Mouse (Mus musculus) ovary, postnatal 10 days (tissue): Measurements from ENCODE around the gene Rbms2.

Experiments used
- DNase-seq: peaks from one replicate; pipeline ENCODE4 v3.0.0; 2022; ENCODE audit warnings: low spot score

Gene Rbms2

GRCm38 (mm10) chr10:128135374-128135773 lies 44.7 kb downstream of the Rbms2 start:
- no peak for DNase-seq

- DNase-seq, result no peak
These were observed 46.3 kb downstream of the Rbms2 start for GRCm38 (mm10) chr10:128133650-128134332.

- DNase-seq, result no peak
These were observed 48.3 kb downstream of the Rbms2 start for GRCm38 (mm10) chr10:128131812-128132211.

GRCm38 (mm10) chr10:128131297-128131696 lies 48.8 kb downstream of the Rbms2 start:
- DNase-seq, result no peak

GRCm38 (mm10) chr10:128128143-128128542 lies 52.0 kb downstream of the Rbms2 start:
- no peak for DNase-seq

- no peak for DNase-seq
These were observed 52.6 kb downstream of the Rbms2 start for GRCm38 (mm10) chr10:128127497-128127896.

- no peak for DNase-seq
These were observed 54.1 kb downstream of the Rbms2 start for GRCm38 (mm10) chr10:128125951-128126350.

- DNase-seq, result no peak
These were observed 55.3 kb downstream of the Rbms2 start for GRCm38 (mm10) chr10:128124831-128125230.

GRCm38 (mm10) chr10:128123833-128124232 lies 56.3 kb downstream of the Rbms2 start:
- DNase-seq, result no peak

GRCm38 (mm10) chr10:128111227-128111626 lies 68.9 kb downstream of the Rbms2 start:
- no peak for DNase-seq

- no peak for DNase-seq
These were observed 69.9 kb downstream of the Rbms2 start for GRCm38 (mm10) chr10:128110103-128110761.

GRCm38 (mm10) chr10:128097587-128097971 lies 82.5 kb downstream of the Rbms2 start:
- no peak for DNase-seq

- peak; percentile 64 for DNase-seq
These were observed 83.2 kb downstream of the Rbms2 start for GRCm38 (mm10) chr10:128096693-128097586.

- no peak for DNase-seq
These were observed 83.8 kb downstream of the Rbms2 start for GRCm38 (mm10) chr10:128096313-128096692.

GRCm38 (mm10) chr10:128095003-128095636 lies 85.0 kb downstream of the Rbms2 start:
- DNase-seq, result no peak

GRCm38 (mm10) chr10:128094340-128094968 lies 85.6 kb downstream of the Rbms2 start:
- DNase-seq, result no peak

- no peak for DNase-seq
These were observed 86.4 kb downstream of the Rbms2 start for GRCm38 (mm10) chr10:128093496-128094294.

- peak; percentile 72 for DNase-seq
These were observed 87.3 kb downstream of the Rbms2 start for GRCm38 (mm10) chr10:128092506-128093495.
